Mouse (Mus musculus) neural tube, embryonic 11.5 days (tissue): ENCODE measurements around the gene Rd3l. TPM values are rescaled to one million over a fixed set of nuclear protein-coding genes. Genes with fewer than 3 reads are reported as not detected.

ENCODE experiments used
- ATAC-seq: fragments of 200-750 bp; cut with Nextera tagmentation; 2 replicates; pipeline ENCODE4 v1.8.0; 2017; ENCODE audit warnings: moderate number of reproducible peaks, mild to moderate bottlenecking, moderate TSS enrichment, moderate library complexity; ENCODE audit not compliant: insufficient read depth, low FRiP score, low TSS enrichment
- DNase-seq: peaks from one replicate; pipeline ENCODE4 v3.0.0-alpha.2; 2015; ENCODE audit warnings: low spot score
- H3K27ac ChIP-seq: fragments of 300-500 bp; sonication (generic); 2 replicates; pipeline ENCODE4 v1.5.1; 2014; ENCODE audit warnings: low read depth, mild to moderate bottlenecking, low read length
- H3K27me3 ChIP-seq: fragments of 300-500 bp; sonication (generic); 2 replicates; pipeline ENCODE4 v1.6.1; 2014; ENCODE audit warnings: mild to moderate bottlenecking, low read length, mixed read lengths; ENCODE audit not compliant: control insufficient read depth, insufficient read depth
- H3K36me3 ChIP-seq: fragments of 300-500 bp; sonication (generic); 2 replicates; pipeline ENCODE4 v1.6.1; 2014; ENCODE audit warnings: mild to moderate bottlenecking, low read length, moderate library complexity, mixed read lengths; ENCODE audit not compliant: control insufficient read depth, insufficient read depth
- H3K4me1 ChIP-seq: fragments of 300-500 bp; sonication (generic); 2 replicates; pipeline ENCODE4 v1.6.1; 2014; ENCODE audit warnings: low read length, mixed read lengths; ENCODE audit not compliant: control insufficient read depth, insufficient read depth
- H3K4me2 ChIP-seq: fragments of 300-500 bp; sonication (generic); 2 replicates; pipeline ENCODE4 v1.6.1; 2014; ENCODE audit warnings: low read depth, mild to moderate bottlenecking, moderate library complexity
- H3K4me3 ChIP-seq: fragments of 300-500 bp; sonication (generic); 2 replicates; pipeline ENCODE4 v1.5.1; 2014; ENCODE audit warnings: low read depth, low read length
- H3K9ac ChIP-seq: fragments of 300-500 bp; sonication (generic); 2 replicates; pipeline ENCODE4 v1.6.1; 2014; ENCODE audit warnings: mild to moderate bottlenecking, low read length
- H3K9me3 ChIP-seq: fragments of 300-500 bp; sonication (generic); 2 replicates; pipeline ENCODE4 v1.6.1; 2016; ENCODE audit warnings: low read length; ENCODE audit not compliant: control insufficient read depth
- WGBS: fragments of 180-500 bp; shearing (Covaris S2); extraction: QIAGEN DNeasy Blood & Tissue Kit; methylation state at CpG from one replicate; pipeline ENCODE4 v1.1.7; 2014; 5-methylcytosine and 5-hydroxymethylcytosine counted together
- polyA plus RNA-seq: library from polyadenylated mRNA; unstranded; fragments of >200 nt; fragmentation: Nextera tagmentation; extraction: Ambion mirVana; gene quantifications from 2 replicates; pipeline ENCODE4 v1.2.1, GENCODE M21; 2014

Rd3l gene
- polyA plus RNA-seq, 1 experiment from 2014 or later, result not detected

DNA sequence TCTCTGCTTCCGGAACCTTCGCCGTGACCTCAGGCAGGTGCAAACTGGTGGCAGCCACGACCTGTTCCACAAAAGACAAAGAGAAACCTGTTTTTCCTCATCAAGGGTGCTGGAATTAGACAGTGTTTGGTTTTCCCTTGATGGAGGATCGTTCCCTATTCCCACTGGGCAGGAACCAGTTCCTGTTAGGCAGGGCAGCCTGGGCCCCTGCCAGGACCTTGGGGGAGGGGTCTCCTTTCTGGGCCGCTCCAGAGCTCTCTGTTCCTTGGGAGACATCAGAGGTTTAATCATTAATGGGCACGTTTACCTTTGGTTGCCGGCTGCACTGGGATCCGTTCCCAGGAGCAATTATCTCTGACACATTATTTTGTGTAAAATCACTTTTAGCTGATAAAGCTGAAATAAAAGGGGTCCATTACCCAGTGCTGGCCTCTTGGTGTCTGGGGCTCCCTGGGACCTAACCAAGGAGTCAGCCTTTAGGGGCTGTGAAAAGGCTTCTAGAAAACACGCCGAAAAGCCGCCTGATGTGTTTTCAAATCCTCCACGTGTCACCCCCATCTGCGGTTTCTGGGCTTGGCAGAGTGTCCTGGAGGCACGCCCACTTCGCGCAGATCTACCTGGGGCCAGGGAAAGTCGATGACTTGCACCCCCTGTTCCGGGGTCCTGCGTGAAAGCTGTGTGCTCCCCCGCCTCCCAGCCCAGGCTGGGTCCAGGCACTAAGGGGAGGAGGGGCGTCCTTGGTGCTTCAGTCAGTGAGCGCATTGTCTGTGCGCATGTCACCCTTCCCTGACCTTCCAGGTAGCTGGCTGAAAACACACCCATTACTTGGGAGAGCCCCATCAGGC, 44.2 kb downstream of the Rd3l start:
- no peak overlapping the region for H3K9ac ChIP-seq
- DNase-seq, result no peak
- H3K9me3 ChIP-seq, result no peaks in the 10 kb centered on the region
- H3K4me1 ChIP-seq, result peaks cover 3% of the 10 kb centered on the region
- no peak for ATAC-seq
- WGBS, result 40% methylated on average over 24 of the region's 24 CpGs
- no peak overlapping the region for H3K27ac ChIP-seq
- no peak overlapping the region for H3K4me3 ChIP-seq
- no peaks in the 10 kb centered on the region for H3K36me3 ChIP-seq
- H3K4me2 ChIP-seq, result no peak overlapping the region
- H3K27me3 ChIP-seq, result no peaks in the 10 kb centered on the region

GRCm38 (mm10) chr12:111933971-111934370, 47.1 kb downstream of the Rd3l start:
- Histone ChIP-seq H3K9me3 (no peaks in the 10 kb centered on the region), H3K4me1 (peaks cover 3% of the 10 kb centered on the region), H3K4me3 (no peak overlapping the region), H3K27ac (no peak overlapping the region), H3K36me3 (no peaks in the 10 kb centered on the region), H3K27me3 (no peaks in the 10 kb centered on the region), H3K9ac (no peak overlapping the region), H3K4me2 (no peak overlapping the region)
- ATAC-seq (no peak), DNase-seq (no peak)
- WGBS, result 83% methylated on average over 2 of the region's 2 CpGs

GRCm38 (mm10) chr12:111933032-111933704, 47.9 kb downstream of the Rd3l start:
- Histone ChIP-seq H3K36me3 (no peaks in the 10 kb centered on the region), H3K27me3 (no peaks in the 10 kb centered on the region), H3K4me3 (no peak overlapping the region), H3K4me2 (no peak overlapping the region), H3K4me1 (peaks cover 3% of the 10 kb centered on the region; the same call in 1 of the 2 replicates), H3K27ac (no peak overlapping the region), H3K9ac (no peak overlapping the region), H3K9me3 (no peaks in the 10 kb centered on the region)
- DNase-seq, result no peak
- WGBS, result 57% methylated on average over 11 of the region's 11 CpGs
- ATAC-seq, result no peak

DNA sequence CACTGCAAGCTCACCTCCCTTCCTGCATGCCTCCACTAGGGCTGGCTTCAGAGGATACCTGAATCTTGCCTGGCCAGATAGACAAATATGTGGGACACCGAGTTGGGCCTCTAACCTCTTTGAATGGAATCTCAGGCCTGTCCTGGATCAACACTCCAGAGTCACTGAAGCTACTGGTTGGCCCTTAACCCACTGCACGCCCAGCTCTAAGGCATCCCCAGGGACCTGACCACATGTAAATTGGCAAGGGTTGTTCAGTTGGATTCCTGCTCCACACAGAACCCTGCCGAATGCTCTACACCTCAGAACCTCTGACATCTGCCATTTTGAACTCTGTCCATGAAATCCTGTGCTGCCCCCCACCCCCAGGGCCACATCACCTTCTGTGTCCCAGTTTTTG, 48.6 kb downstream of the Rd3l start:
- ATAC-seq (no peak), DNase-seq (no peak)
- no peak overlapping the region for H3K4me2 ChIP-seq
- no peaks in the 10 kb centered on the region for H3K36me3 ChIP-seq
- no peak overlapping the region for H3K4me3 ChIP-seq
- H3K4me1 ChIP-seq, result peaks cover 3% of the 10 kb centered on the region; the same call in 1 of the 2 replicates
- H3K27ac ChIP-seq, result no peak overlapping the region
- H3K9me3 ChIP-seq, result no peaks in the 10 kb centered on the region
- no peak overlapping the region for H3K9ac ChIP-seq
- no peaks in the 10 kb centered on the region for H3K27me3 ChIP-seq
- WGBS, result 65% methylated on average over 3 of the region's 3 CpGs

GRCm38 (mm10) chr12:111931411-111932025, 49.6 kb downstream of the Rd3l start:
- Histone ChIP-seq H3K9ac (no peak overlapping the region), H3K27me3 (no peaks in the 10 kb centered on the region), H3K36me3 (no peaks in the 10 kb centered on the region), H3K27ac (no peak overlapping the region), H3K4me3 (no peak overlapping the region), H3K4me1 (no peaks in the 10 kb centered on the region), H3K4me2 (no peak overlapping the region), H3K9me3 (no peaks in the 10 kb centered on the region)
- ATAC-seq (no peak), DNase-seq (no peak)
- WGBS, result 91% methylated on average over 9 of the region's 9 CpGs

Other genes with a start within 250 kb of the Rd3l start
- gene Klc1, start 222.5 kb downstream of the Rd3l start, polyA plus RNA-seq, result 339 and 364 TPM in 2 replicates
- 12.5 and 12.8 TPM in 2 replicates for gene Xrcc3, start 167.4 kb downstream of the Rd3l start, polyA plus RNA-seq
- 64.5 and 67.3 TPM in 2 replicates for gene Zfyve21, start 167.1 kb downstream of the Rd3l start, polyA plus RNA-seq
- 10.2 and 11.8 TPM in 2 replicates for gene Ppp1r13b, start 73.2 kb downstream of the Rd3l start, polyA plus RNA-seq
- gene Atp5mpl, start 14.3 kb downstream of the Rd3l start, polyA plus RNA-seq, result 613 and 635 TPM in 2 replicates
- gene Tdrd9, start 9.8 kb downstream of the Rd3l start, polyA plus RNA-seq, result 1.2 and 1.5 TPM in 2 replicates
- gene Aspg, start 125.4 kb upstream of the Rd3l start, polyA plus RNA-seq, result 0.69 and 0.73 TPM in 2 replicates
- gene Kif26a, start 164.9 kb upstream of the Rd3l start, polyA plus RNA-seq, result 2.0 and 2.8 TPM in 2 replicates